Mouse (Mus musculus): Measurements from ENCODE around the gene Bak1. TPM values are rescaled to one million over a fixed set of nuclear protein-coding genes. Genes with fewer than 3 reads are reported as not detected.

Bak1 gene
- total RNA-seq, 2 experiments from 2014 or later = 38.6 to 117 TPM

Other genes starting within 250 kb of the Bak1 start
- gene Bnip1, start 247.9 kb downstream of the Bak1 start, total RNA-seq (2014; fragmentation: Nextera tagmentation) = 60.6 and 68.9 TPM in 2 replicates
- gene Bnip1, start 247.9 kb downstream of the Bak1 start, total RNA-seq (2017) = 49.6 and 59.8 TPM in 2 replicates
- gene Nkx2-5, start 184.0 kb downstream of the Bak1 start, total RNA-seq (2014; fragmentation: Nextera tagmentation) = not detected in 2 replicates
- gene Nkx2-5, start 184.0 kb downstream of the Bak1 start, total RNA-seq (2017) = not detected in 2 replicates
- 15.6 and 19.6 TPM in 2 replicates for gene Kifc5b, start 111.9 kb downstream of the Bak1 start, total RNA-seq (2014; fragmentation: Nextera tagmentation)
- 9.1 and 9.7 TPM in 2 replicates for gene Kifc5b, start 111.9 kb downstream of the Bak1 start, total RNA-seq (2017)
- 8.2 and 11.6 TPM in 2 replicates for gene Phf1, start 96.0 kb downstream of the Bak1 start, total RNA-seq (2014; fragmentation: Nextera tagmentation)
- gene Phf1, start 96.0 kb downstream of the Bak1 start, total RNA-seq (2017) = 2.2 and 2.8 TPM in 2 replicates
- 154 and 184 TPM in 2 replicates for gene Cuta, start 89.4 kb downstream of the Bak1 start, total RNA-seq (2014; fragmentation: Nextera tagmentation)
- gene Cuta, start 89.4 kb downstream of the Bak1 start, total RNA-seq (2017) = 55.2 and 93.0 TPM in 2 replicates
- 18.2 and 33.6 TPM in 2 replicates for gene Syngap1, start 87.8 kb downstream of the Bak1 start, total RNA-seq (2014; fragmentation: Nextera tagmentation)
- 7.7 and 9.1 TPM in 2 replicates for gene Syngap1, start 87.8 kb downstream of the Bak1 start, total RNA-seq (2017)
- gene Zbtb9, start 55.8 kb downstream of the Bak1 start, total RNA-seq (2014; fragmentation: Nextera tagmentation) = 5.5 and 14.6 TPM in 2 replicates
- gene Zbtb9, start 55.8 kb downstream of the Bak1 start, total RNA-seq (2017) = 18.3 and 22.0 TPM in 2 replicates
- 3.0 and 4.2 TPM in 2 replicates for gene Itpr3, start 28.3 kb upstream of the Bak1 start, total RNA-seq (2014; fragmentation: Nextera tagmentation)
- gene Itpr3, start 28.3 kb upstream of the Bak1 start, total RNA-seq (2017) = 3.0 and 3.4 TPM in 2 replicates
- gene Uqcc2, start 104.9 kb upstream of the Bak1 start, total RNA-seq (2014; fragmentation: Nextera tagmentation) = 180 and 198 TPM in 2 replicates
- gene Uqcc2, start 104.9 kb upstream of the Bak1 start, total RNA-seq (2017) = 177 and 204 TPM in 2 replicates
- not detected in 2 replicates for gene Ip6k3, start 138.8 kb upstream of the Bak1 start, total RNA-seq (2014; fragmentation: Nextera tagmentation)
- gene Ip6k3, start 138.8 kb upstream of the Bak1 start, total RNA-seq (2017) = not detected in 2 replicates
- gene Lemd2, start 175.5 kb upstream of the Bak1 start, total RNA-seq (2014; fragmentation: Nextera tagmentation) = 26.5 and 33.4 TPM in 2 replicates
- 15.0 and 31.4 TPM in 2 replicates for gene Lemd2, start 175.5 kb upstream of the Bak1 start, total RNA-seq (2017)

All from megakaryocyte-erythroid progenitor cell, adult 5-6 weeks (primary cell).